Mouse (Mus musculus): ENCODE results near the gene Kng2.

DNA sequence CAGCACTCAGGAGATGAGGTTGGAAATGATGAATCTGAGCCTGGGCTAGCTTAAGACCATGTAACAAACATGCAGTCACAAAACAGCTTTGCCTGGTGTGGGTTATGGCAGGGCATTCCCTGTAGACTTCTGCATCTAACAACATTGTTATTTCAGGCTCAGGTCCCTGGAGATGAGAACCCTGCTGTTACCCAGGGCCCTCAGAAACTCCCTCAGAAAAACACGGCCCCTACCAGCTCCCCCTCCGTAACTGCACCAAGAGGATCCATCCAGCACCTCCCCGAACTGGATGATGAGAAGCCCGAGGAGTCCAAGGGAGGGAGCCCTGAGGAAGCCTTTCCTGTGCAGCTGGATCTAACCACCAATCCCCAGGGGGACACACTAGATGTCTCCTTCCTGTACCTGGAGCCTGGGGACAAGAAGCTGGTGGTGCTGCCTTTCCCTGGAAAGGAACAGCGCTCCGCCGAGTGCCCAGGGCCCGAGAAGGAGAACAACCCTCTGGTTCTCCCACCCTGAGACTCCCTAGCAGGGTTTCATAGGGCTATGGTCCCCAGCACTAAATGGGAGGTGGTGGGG, 90.1 kb downstream of the Kng2 start:
- TF ChIP-seq CTCF (IDR thresholded peaks at IDR 0.05; ENCODE audit: extremely low read depth, insufficient read length, insufficient replicate concordance, low read depth, low read length) (no peak), POLR2A (IDR thresholded peaks at IDR 0.05; ENCODE audit: low read depth, low read length) (no peak)
